Mouse (Mus musculus): ENCODE results near the gene AB124611. TPM values are rescaled to one million over a fixed set of nuclear protein-coding genes. Genes with fewer than 3 reads are reported as not detected.
"Not testable (repeated sequence)": the region's sequence is repeated elsewhere in the genome, so short reads cannot be mapped to it uniquely, and the experiment has no call there.

AB124611 gene
- polyA plus RNA-seq (2016; fragmentation: Nextera tagmentation; extraction: Ambion mirVana): 4.7 and 4.9 TPM in 2 replicates

GRCm38 (mm10) chr9:21525937-21526633 is at the start of gene AB124611:
AB124611 (plus strand) TSS chr9:21526176.
- Histone ChIP-seq H3K27ac (replicated peaks) (no peak within 1 kb of the TSS), H3K4me1 (peaks cover 18% of the 10 kb centered on the region), H3K4me3 (no peak within 1 kb of the TSS), H3K27me3 (replicated peaks; ENCODE audit: low read depth, poor library complexity, severe bottlenecking) (no peaks in the 10 kb centered on the region), H3K36me3 (replicated peaks) (peaks cover 3% of the 10 kb centered on the region; the same call in 1 of the 2 replicates), H3K9me3 (peaks cover 5% of the 10 kb centered on the region)
- WGBS: 66% methylated on average over 14 of the region's 14 CpGs
- DNase-seq (ENCODE audit: low spot score): no peak

DNA sequence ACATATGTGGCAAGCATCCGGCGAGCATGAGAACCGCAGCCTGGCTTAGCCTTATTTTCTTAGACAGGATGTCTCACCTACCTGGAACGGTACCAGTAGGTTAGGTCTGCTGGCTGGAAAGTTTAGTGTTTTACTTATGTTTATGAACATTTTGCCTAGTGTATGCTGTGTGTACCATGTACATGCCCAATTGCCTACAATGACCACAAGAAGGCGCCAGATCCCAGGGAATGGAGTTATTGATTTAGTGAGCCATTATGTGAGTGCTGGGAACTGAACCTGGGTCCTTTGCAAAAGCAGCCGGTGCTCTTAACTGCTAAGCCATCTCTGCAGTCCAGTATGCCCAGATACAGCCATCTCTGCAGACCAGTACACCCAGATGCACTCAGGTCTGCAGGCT is 48.3 kb upstream of the AB124611 start:
- DNase-seq (ENCODE audit: low spot score): no peak
- peaks cover 95% of the 10 kb centered on the region for H3K36me3 ChIP-seq (replicated peaks)
- no peak overlapping the region for H3K27ac ChIP-seq (replicated peaks)
- H3K4me1 ChIP-seq: no peaks in the 10 kb centered on the region
- no peak overlapping the region for H3K4me3 ChIP-seq
- peaks cover 8% of the 10 kb centered on the region for H3K9me3 ChIP-seq
- WGBS: 97% methylated on average over 6 of the region's 6 CpGs
- H3K27me3 ChIP-seq (replicated peaks; ENCODE audit: low read depth, poor library complexity, severe bottlenecking): no peaks in the 10 kb centered on the region

- DNase-seq (ENCODE audit: low spot score): no peak
- H3K36me3 ChIP-seq (replicated peaks): peaks cover 92% of the 10 kb centered on the region
- 95% methylated on average over 4 of the region's 4 CpGs for WGBS
- no peaks in the 10 kb centered on the region for H3K9me3 ChIP-seq
- H3K27ac ChIP-seq (replicated peaks): no peak overlapping the region
- no peak overlapping the region for H3K4me3 ChIP-seq
- no peaks in the 10 kb centered on the region for H3K4me1 ChIP-seq
- no peaks in the 10 kb centered on the region for H3K27me3 ChIP-seq (replicated peaks; ENCODE audit: low read depth, poor library complexity, severe bottlenecking)
Measured at GRCm38 (mm10) chr9:21484065-21484464, 41.9 kb upstream of the AB124611 start.

DNA sequence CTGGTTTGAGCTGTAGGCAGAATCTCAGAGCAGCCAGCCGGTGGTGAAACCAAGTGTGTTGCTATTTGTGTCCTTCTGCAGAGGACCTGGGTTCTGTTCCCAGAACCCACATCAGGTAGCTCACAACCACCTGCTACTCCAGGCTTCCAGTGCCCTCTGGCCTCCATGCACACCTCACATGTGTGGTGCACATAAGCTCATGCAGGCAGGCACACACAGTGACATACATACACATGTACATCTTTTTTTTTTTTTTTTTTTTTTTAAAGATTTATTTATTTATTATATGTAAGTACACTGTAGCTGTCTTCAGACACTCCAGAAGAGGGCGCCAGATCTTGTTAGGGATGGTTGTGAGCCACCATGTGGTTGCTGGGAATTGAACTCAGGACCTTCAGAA is 37.7 kb upstream of the AB124611 start:
- not testable (repeated sequence) for H3K4me3 ChIP-seq
- 94% methylated on average over 1 of the region's 2 CpGs for WGBS
- peaks cover 89% of the 10 kb centered on the region for H3K36me3 ChIP-seq (replicated peaks)

DNA sequence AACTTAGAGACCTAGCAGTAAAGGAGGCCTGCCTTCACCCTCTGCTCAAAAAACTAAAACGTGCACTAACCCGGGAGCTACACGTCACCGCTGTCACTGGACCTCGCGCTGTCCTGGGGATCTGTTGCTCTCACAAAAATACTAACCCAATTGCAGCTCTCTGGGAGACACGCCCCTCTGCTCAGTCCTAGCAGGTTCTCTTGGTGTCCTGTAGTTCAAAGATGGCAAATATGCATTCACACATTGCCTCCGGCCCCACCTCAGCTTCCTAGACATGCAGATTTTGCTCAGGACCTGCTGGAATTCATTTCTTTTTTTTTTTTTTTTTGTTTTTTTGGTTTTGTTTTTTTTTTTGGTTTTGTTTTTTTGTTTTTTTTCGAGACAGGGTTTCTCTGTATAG is 35.3 kb upstream of the AB124611 start:
- H3K4me3 ChIP-seq: no peak overlapping the region
- H3K9me3 ChIP-seq: no peaks in the 10 kb centered on the region
- 93% methylated on average over 9 of the region's 9 CpGs for WGBS
- no peak overlapping the region for H3K27ac ChIP-seq (replicated peaks)
- no peak for DNase-seq (ENCODE audit: low spot score)
- H3K36me3 ChIP-seq (replicated peaks): peaks cover 87% of the 10 kb centered on the region
- peaks cover 23% of the 10 kb centered on the region for H3K4me1 ChIP-seq
- H3K27me3 ChIP-seq (replicated peaks; ENCODE audit: low read depth, poor library complexity, severe bottlenecking): no peaks in the 10 kb centered on the region

More for the DNA sequence above, 37.7 kb upstream of the AB124611 start:
- H3K4me1 ChIP-seq; H3K27ac ChIP-seq (replicated peaks); H3K27me3 ChIP-seq (replicated peaks; ENCODE audit: low read depth, poor library complexity, severe bottlenecking); H3K9me3 ChIP-seq; DNase-seq (ENCODE audit: low spot score): not testable (repeated sequence)

- Histone ChIP-seq H3K27me3 (replicated peaks; ENCODE audit: low read depth, poor library complexity, severe bottlenecking) (no peaks in the 10 kb centered on the region), H3K36me3 (replicated peaks) (peaks cover 70% of the 10 kb centered on the region), H3K27ac (replicated peaks) (peak overlapping the region; percentile 31; the same call in 1 of the 2 replicates), H3K4me3 (no peak overlapping the region), H3K9me3 (no peaks in the 10 kb centered on the region), H3K4me1 (peaks cover 50% of the 10 kb centered on the region)
- WGBS: 49% methylated on average over 2 of the region's 2 CpGs
- no peak for DNase-seq (ENCODE audit: low spot score)
Measured at GRCm38 (mm10) chr9:21493907-21494306, 32.1 kb upstream of the AB124611 start.

DNA sequence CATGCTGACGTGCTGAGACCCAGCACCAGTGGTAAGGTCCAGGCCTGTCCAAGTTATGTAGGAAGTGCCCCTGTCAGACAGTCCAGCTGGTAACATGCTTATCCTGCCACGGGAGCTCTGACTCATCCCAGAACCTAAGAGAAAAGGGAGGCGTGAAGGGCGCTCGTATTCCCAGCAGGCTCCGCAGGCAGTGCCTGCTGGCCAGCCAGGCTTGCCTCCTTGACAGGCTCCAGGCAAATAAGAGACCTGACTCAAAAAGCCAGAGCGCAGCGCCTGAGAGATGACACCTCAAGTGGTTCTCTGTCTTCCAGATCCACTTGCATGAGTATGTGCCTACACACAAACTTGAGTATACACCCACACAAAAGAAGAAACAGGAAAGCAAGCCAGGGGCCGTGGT is 31.2 kb upstream of the AB124611 start:
- Histone ChIP-seq H3K36me3 (replicated peaks) (peaks cover 70% of the 10 kb centered on the region), H3K27me3 (replicated peaks; ENCODE audit: low read depth, poor library complexity, severe bottlenecking) (no peaks in the 10 kb centered on the region), H3K27ac (replicated peaks) (no peak overlapping the region), H3K9me3 (no peaks in the 10 kb centered on the region), H3K4me3 (peak overlapping the region; percentile 44; the same call in 1 of the 2 replicates), H3K4me1 (peaks cover 50% of the 10 kb centered on the region)
- 85% methylated on average over 9 of the region's 9 CpGs for WGBS
- no peak for DNase-seq (ENCODE audit: low spot score)

GRCm38 (mm10) chr9:21496308-21497049 is 29.5 kb upstream of the AB124611 start:
- peak overlapping the region; percentile 44 for H3K4me3 ChIP-seq

GRCm38 (mm10) chr9:21497050-21497542 is 28.9 kb upstream of the AB124611 start:
- Histone ChIP-seq H3K36me3 (replicated peaks) (peaks cover 62% of the 10 kb centered on the region), H3K27me3 (replicated peaks; ENCODE audit: low read depth, poor library complexity, severe bottlenecking) (no peaks in the 10 kb centered on the region), H3K4me3 (peak overlapping the region; percentile 44), H3K9me3 (no peaks in the 10 kb centered on the region), H3K27ac (replicated peaks) (peak overlapping the region; percentile 87), H3K4me1 (peaks cover 50% of the 10 kb centered on the region)
- no peak for DNase-seq (ENCODE audit: low spot score)
- WGBS: 72% methylated on average over 16 of the region's 16 CpGs

More at GRCm38 (mm10) chr9:21496308-21497049, 29.5 kb upstream of the AB124611 start:
- Histone ChIP-seq H3K27ac (replicated peaks) (peak overlapping the region; percentile 87), H3K9me3 (no peaks in the 10 kb centered on the region), H3K36me3 (replicated peaks) (peaks cover 65% of the 10 kb centered on the region), H3K4me1 (peaks cover 50% of the 10 kb centered on the region), H3K27me3 (replicated peaks; ENCODE audit: low read depth, poor library complexity, severe bottlenecking) (no peaks in the 10 kb centered on the region)
- peak; percentile 91 for DNase-seq (ENCODE audit: low spot score)
- WGBS: 50% methylated on average over 19 of the region's 19 CpGs

DNA sequence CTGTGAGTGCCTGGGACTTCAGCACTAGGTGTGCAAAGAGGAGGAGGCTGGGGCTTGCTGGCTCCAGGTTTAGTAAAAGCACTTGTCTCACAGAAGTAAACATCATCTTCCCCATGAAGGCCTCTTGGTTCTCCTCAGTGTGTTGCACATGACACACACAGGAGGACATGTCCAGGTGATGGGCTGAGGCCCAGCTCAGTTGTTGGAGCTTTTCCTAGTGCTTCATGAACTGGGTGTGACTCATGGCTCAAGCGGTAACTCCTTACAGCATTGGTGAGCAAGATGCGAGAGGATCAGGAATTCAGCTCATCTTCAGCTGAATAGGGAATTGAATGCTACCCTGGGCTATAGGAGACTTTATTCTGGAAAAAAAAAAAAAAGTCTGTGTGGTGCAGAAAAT is 28.3 kb upstream of the AB124611 start:
- Histone ChIP-seq H3K36me3 (replicated peaks) (peaks cover 57% of the 10 kb centered on the region), H3K4me3 (no peak overlapping the region), H3K4me1 (peaks cover 50% of the 10 kb centered on the region)

GRCm38 (mm10) chr9:21498284-21498902 is 27.6 kb upstream of the AB124611 start:
- Histone ChIP-seq H3K36me3 (replicated peaks) (peaks cover 57% of the 10 kb centered on the region), H3K4me3 (no peak overlapping the region), H3K9me3 (no peaks in the 10 kb centered on the region), H3K27me3 (replicated peaks; ENCODE audit: low read depth, poor library complexity, severe bottlenecking) (no peaks in the 10 kb centered on the region), H3K27ac (replicated peaks) (peak overlapping the region; percentile 87), H3K4me1 (peaks cover 50% of the 10 kb centered on the region)
- DNase-seq (ENCODE audit: low spot score): no peak
- WGBS: 92% methylated on average over 12 of the region's 12 CpGs

More for the DNA sequence above, 28.3 kb upstream of the AB124611 start:
- WGBS: 96% methylated on average over 2 of the region's 2 CpGs
- DNase-seq (ENCODE audit: low spot score): no peak
- no peaks in the 10 kb centered on the region for H3K27me3 ChIP-seq (replicated peaks; ENCODE audit: low read depth, poor library complexity, severe bottlenecking)
- H3K9me3 ChIP-seq: no peaks in the 10 kb centered on the region
- peak overlapping the region; percentile 87 for H3K27ac ChIP-seq (replicated peaks)

- H3K27ac ChIP-seq (replicated peaks): no peak overlapping the region
- peaks cover 2% of the 10 kb centered on the region; the same call in 1 of the 2 replicates for H3K4me1 ChIP-seq
- H3K9me3 ChIP-seq: no peaks in the 10 kb centered on the region
- WGBS: 94% methylated on average over 8 of the region's 8 CpGs
- no peaks in the 10 kb centered on the region for H3K27me3 ChIP-seq (replicated peaks; ENCODE audit: low read depth, poor library complexity, severe bottlenecking)
- peaks cover 78% of the 10 kb centered on the region for H3K36me3 ChIP-seq (replicated peaks)
- no peak overlapping the region for H3K4me3 ChIP-seq
- DNase-seq (ENCODE audit: low spot score): no peak
Measured at GRCm38 (mm10) chr9:21503352-21503751, 22.6 kb upstream of the AB124611 start.
